Mouse (Mus musculus): ENCODE data around the gene Ank3.

- TF ChIP-seq CTCF (conservative IDR thresholded peaks at IDR 0.05; ENCODE audit: low read length) (no peak), POU5F1 (IDR thresholded peaks at IDR 0.05; ENCODE audit: borderline replicate concordance, low read length) (no peak)
Measured at GRCm38 (mm10) chr10:69751416-69751815, 352.8 kb downstream of the Ank3 start.

Measured in E14TG2a.4 (cell line).